Mouse (Mus musculus): ENCODE measurements around the gene Ngp. TPM values are rescaled to one million over a fixed set of nuclear protein-coding genes. Genes with fewer than 3 reads are reported as not detected.
"Not testable (repeated sequence)": the region's sequence is repeated elsewhere in the genome, so short reads cannot be mapped to it uniquely, and the experiment has no call there.

Ngp gene
- not detected for total RNA-seq (2021)
- long read RNA-seq, experiment 1, result 0 reads
- long read RNA-seq, experiment 2, result 0 reads

DNA sequence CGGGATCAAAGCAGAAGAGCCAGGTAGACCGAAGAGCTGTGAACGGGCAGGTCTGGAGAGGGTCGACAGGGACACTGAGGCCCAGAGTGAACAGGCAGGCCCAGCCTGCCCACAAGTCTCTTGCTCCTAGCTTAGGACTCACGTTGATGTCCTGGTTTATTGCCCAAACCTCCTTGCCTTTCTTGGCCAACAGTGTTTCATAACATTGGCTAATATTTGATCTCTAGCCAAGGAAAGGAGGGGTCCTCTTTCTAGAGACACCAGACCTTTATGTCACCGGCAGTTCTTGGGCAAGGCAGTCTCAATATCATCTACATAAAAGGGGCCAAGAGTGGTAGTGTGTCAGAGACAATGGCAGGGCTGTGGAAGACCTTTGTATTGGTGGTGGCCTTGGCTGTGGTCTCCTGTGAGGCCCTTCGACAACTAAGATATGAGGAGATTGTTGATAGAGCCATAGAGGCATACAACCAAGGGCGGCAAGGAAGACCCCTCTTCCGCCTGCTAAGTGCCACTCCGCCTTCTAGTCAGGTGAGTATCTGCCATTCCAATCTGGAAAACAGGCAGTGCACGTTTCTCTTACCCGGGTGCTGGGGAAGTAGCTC lies at the start of gene Ngp:
Ngp (plus strand) TSS at position 237 of the 602 bp plus-strand sequence.
- DNase-seq (ENCODE audit: low spot score), result no peak

DNA sequence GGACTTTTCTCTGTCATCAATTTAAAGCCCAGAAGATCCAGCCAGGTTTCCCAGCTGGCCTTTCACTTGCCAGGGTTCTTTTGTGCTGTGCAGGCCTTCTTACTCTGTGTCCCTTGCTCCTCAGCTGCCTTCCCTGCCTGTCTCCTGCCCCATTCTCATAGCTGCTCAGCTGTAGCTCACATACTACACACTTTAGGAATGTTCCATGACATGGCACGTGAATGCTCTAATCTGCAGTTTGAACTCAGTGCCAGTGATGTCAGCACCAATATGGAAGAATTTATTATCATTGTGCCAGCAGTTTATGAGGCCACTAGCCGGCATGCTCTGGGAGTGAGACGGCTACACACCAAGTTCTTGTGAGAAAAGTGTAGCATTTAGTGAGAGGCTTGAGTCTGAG lies 49.7 kb upstream of the Ngp start:
- no peak for DNase-seq (ENCODE audit: low spot score)

DNA sequence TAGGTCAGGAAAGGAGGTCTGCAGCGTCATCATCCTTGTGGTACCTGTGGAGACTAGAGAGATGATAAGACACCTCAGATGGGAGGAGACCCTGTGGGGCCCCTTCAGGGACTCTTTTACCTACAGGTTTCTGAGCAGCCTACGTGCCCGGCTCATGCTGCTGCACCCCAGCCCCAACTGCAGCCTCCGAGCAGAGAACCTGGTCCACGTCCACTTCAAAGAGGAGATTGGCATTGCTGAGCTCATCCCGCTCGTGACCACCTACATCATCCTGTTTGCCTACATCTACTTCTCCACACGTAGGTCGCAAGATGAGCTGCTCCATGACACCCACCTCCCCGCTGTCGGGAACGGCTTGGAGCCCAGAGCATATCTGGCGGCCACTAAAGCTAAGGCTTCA lies 45.7 kb upstream of the Ngp start:
- DNase-seq (ENCODE audit: low spot score), result no peak

DNA sequence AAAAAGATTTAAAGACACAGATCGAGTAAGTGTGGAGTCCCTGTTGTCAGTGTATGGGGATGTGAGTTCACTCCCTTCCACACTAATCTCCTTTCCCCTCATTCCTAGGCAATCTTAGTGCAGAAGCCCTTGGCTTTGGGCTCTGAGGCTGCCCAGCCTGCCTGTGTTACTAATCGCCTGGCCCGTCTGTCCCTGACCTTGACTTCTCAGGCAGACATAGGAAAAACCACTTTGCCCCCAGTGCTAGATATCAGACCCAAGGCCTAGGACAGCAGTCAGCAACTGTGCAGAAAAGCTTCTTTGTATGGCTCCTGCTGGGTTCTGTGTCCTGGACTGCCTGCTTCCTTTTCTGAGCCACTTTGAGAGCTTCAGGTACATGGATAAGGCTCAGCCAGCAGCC lies 43.9 kb upstream of the Ngp start:
- no peak for DNase-seq (ENCODE audit: low spot score)

DNA sequence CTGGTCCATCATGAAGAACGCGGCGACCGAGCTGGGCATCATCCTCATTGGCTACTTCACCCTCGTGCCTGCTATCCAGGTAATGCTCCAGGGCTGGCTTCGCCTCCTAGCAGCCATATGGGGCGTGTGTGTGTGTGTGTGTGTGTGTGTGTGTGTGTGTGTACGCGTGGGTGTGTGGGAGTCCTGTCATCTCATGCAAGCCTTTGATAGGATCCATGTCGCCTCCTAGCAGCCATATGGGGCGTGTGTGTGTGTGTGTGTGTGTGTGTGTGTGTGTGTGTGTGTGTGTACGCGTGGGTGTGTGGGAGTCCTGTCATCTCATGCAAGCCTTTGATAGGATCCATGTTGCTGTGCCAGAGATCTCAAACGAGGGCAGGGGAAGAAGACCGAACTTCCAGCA lies 41.9 kb upstream of the Ngp start:
- DNase-seq (ENCODE audit: low spot score), result not testable (repeated sequence)

DNA sequence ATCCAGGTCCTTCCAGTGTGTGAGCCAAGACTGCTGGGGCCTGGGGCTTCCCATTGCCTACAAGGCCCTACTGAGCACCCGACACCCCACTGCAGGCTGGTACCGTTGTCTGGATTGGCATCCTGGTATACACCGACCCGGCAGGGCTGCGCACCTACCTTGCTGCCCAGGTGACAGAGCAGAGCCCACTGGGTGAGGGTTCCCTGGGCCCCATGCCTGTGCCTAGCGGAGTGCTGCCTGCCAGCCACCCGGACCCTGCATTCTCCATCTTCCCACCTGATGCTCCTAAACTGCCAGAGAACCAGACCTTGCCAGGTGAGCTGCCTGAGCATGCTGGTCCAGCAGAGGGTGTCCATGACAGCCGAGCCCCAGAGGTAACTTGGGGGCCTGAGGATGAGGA lies 40.2 kb upstream of the Ngp start:
- DNase-seq (ENCODE audit: low spot score), result no peak

DNA sequence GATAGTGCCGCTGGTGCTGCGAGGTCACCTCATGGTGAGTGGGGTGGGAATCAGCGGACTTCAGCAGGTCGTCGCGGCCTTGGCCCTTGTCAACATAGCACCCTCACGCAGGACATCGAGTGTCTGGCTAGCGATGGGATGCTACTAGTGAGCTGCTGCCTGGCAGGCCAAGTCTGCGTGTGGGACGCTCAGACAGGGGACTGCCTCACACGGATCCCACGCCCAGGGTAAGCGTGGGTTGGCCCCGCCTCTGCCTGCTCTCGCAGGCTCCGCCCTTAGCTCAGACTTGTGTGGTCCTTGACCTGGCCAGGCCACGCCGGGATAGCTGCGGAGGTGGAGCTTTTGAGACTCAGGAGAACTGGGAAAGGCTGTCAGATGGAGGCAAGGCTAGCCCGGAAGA lies 38.9 kb upstream of the Ngp start:
- DNase-seq (ENCODE audit: low spot score), result no peak

DNA sequence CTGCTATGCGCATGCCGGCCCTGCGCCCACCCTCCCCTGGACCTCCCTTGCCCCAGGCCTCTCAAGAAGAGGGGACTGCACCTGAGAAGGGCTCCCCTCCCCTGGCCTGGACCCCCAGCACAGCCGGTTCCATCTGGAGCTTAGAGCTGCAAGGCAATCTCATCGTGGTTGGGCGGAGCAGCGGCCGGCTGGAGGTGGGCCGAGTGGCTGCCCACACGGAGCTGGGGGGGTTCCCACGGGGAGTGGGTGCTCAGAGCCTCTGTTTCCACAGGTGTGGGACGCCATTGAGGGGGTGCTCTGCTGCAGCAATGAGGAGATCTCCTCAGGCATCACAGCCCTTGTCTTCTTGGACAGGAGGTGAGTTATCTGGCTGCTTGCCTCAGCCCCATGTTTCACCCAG lies 38.3 kb upstream of the Ngp start:
- no peak for DNase-seq (ENCODE audit: low spot score)

DNA sequence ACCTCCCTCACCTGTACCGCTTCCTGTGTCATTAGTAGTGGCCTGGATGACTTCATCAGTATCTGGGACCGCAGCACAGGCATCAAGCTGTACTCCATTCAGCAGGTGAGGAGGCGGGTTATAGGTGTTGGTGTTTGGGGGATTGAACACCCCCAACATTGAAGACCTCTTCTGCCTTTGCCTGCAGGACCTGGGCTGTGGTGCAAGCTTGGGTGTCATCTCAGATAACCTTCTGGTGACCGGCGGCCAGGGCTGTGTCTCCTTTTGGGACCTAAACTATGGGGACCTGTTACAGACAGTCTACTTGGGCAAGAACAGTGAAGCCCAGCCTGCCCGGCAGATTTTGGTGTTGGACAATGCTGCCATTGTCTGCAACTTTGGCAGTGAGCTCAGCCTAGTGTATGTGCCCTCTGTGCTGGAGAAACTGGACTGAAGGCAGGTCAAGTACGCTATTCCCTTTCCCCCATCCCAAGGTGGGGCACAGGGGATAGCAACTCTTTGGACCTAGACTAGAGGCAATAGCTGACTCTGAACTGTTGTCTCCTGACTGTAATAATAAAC lies 35.1 kb upstream of the Ngp start:
- no peak for DNase-seq (ENCODE audit: low spot score)

DNA sequence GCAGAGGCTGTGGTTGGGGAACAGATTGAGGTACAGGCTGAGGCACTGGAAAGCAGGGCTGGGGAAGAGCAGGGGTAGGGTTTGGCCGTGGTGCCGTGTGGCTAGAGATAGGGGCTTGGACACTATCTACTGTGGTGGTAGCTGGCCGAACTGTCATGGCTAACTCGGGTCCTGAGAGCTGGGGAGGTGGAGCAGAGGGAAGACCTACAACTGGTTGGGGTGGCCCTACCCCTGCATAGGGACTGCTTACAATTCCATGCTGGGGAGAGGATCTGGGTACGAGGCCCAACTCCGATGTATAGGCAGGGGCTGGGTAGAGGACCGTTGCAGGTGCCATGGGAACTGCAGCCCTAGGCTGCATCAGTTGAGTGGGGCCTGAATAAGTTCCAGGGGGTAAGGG lies 31.5 kb upstream of the Ngp start:
- no peak for DNase-seq (ENCODE audit: low spot score)

DNA sequence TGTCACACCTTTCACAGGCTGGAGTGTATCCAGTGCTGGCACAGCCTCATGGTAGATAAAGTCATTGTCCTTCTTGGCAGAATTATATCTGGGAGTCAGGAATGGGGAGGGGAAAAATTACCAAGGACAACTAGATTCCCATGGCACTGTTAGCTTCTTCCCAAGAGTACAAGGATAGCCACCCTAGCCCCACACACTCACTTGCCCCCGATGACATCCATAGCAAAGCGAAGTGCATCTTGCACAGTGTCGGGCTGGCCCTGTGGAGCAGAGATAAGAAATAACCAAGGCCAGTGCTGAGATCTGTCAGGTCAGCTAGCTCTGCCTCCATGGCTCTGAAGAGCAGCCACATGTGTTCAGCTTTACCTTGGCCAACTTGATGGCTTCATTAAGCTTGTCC lies 28.7 kb upstream of the Ngp start:
- no peak for DNase-seq (ENCODE audit: low spot score)

DNA sequence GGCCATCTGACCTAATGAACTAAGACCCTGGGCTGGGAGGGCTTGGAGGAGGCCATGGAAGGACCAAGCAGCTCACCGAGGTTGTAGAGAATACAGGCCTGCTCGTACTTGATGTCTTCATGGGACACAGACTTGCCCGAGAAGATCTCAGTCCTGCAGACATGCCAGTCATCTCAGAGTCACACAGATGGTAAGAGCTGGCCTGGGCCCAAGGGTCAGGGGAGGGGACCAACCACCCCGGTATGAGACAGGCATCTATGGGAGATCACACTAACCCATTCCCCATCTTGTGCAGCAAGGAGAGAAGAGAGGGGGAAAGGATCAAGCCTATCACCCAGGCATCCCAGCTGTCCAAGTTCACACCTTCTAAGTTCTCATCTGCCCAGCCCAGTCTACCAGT lies 26.3 kb upstream of the Ngp start:
- DNase-seq (ENCODE audit: low spot score), result no peak

DNA sequence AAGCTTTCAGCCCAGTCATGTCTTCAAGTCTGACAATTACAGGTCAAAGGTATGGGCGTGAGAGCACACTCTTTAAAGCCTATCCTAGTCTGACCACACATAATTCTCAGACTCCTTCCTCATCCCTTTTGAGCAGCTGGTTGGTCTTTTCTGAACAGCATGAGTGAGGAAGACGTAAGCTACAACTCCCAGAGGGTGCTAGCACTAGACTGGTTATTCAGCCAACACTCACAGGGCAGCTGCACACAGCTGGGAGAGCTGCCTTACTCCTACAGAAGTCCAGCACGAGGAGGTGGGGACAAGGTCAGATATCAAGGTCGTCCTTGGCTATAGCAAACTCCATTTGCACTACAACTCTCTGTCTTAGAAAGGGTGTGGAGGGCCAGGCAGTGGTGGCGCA lies 18.9 kb upstream of the Ngp start:
- DNase-seq (ENCODE audit: low spot score), result no peak

DNA sequence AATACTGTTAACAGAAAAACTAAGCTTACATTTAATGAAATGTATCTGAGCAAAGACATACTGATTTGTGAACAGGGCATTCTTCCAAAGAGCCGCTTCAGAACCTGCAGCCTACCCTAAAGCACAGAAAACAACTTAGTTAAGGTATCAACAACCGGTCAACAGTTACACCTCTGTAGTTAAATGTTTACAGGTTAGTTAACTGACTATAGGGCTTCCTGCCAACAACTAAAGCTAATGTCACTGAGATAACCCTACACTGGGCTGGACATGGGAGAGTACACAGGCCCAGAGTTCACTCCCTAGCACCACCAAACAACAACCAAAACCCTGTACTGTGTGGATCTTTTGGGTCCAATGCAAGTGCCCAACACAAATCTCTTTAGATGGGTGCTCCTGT lies 16.8 kb upstream of the Ngp start:
- DNase-seq (ENCODE audit: low spot score), result no peak

DNA sequence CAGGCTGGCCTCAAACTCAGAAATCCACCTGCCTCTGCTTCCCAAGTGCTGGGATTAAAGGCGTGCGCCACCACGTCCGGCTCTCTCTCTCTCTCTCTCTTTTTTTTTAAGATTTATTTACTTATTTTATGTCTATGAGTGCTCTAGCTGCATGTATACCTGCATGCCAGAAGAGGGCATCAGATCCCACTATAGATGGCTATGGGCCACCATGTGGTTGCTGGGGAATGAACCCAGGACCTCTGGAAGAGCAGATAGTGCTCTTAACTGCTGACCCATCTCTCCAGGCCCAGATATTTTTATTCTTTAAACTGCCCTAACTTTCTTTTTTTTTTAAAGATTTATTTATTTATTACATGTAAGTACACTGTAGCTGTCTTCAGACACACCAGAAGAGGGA lies 16.3 kb upstream of the Ngp start:
- DNase-seq (ENCODE audit: low spot score), result not testable (repeated sequence)

DNA sequence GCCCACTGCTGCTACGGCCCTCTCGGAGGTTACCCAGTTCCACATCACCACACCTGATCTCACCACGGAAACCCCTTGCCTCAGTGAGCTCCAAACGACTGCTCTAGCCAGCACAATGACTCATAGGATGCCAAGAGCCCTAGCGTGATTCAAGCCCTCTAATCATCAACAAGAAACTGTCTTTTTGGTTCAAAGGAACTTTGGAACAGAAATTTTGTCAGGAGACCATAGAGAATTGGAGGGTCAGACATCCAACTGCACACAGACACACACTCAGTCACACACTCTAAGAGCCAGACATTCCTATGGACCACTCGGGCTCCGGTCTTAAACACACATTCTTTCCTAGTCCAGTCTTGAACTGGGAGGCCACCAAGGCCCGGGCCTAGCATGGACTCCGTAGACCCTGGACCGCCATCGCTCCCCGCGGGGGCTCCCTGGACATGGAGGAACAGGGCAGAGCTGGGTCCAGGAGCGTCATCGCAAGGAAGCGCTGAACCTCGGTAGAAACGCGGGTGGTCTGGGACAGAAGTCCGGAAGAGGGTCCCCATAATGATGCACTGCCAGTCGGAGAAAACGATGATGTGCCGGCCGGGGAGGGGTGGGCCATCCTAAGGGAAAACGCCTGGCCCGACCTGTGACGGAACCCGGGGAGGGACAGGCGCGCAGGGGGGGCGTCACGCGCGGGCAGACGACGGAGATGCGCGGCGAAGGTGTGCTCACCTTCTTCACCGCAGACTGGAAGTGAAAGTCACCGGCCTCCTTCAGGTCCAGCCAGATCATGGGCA lies 12.0 kb upstream of the Ngp start:
- no peak for DNase-seq (ENCODE audit: low spot score)

DNA sequence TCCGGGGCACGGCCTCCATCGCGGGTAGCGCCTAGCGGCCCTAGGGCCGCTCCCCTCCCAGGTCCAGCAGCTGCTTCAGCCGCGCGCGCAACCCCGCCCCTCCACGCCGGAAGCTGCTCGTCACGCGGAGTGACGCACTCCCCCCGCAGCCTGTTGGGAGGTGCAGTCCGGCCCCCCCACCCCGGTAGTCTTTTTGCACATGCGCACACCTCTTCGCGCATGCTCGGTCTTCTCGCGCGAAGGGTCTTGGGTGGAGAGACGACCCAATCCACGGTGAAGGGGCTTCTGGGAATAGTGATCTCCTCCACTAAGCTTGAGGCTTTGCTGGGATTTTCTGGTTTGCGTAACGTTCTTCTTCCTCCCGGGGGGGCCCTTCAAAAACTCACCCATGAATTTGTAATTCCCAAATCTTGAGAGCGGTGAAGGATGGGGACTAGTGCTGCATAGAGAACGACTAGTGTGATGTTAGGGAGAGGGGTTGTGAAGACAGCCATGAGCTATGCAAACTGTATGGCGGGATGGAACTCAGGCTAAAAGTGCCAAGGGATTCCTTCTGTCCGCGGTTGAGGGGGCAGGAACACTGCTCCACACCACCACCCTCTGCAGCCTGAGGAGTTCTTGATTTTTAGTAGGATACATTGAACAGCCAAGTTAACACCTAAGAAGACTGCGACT lies 11.3 kb upstream of the Ngp start, which contains the start of gene Ptpn23:
Ptpn23 (minus strand) TSS at position 115 of the 675 bp plus-strand sequence.
- DNase-seq (ENCODE audit: low spot score), result peak; percentile 93

DNA sequence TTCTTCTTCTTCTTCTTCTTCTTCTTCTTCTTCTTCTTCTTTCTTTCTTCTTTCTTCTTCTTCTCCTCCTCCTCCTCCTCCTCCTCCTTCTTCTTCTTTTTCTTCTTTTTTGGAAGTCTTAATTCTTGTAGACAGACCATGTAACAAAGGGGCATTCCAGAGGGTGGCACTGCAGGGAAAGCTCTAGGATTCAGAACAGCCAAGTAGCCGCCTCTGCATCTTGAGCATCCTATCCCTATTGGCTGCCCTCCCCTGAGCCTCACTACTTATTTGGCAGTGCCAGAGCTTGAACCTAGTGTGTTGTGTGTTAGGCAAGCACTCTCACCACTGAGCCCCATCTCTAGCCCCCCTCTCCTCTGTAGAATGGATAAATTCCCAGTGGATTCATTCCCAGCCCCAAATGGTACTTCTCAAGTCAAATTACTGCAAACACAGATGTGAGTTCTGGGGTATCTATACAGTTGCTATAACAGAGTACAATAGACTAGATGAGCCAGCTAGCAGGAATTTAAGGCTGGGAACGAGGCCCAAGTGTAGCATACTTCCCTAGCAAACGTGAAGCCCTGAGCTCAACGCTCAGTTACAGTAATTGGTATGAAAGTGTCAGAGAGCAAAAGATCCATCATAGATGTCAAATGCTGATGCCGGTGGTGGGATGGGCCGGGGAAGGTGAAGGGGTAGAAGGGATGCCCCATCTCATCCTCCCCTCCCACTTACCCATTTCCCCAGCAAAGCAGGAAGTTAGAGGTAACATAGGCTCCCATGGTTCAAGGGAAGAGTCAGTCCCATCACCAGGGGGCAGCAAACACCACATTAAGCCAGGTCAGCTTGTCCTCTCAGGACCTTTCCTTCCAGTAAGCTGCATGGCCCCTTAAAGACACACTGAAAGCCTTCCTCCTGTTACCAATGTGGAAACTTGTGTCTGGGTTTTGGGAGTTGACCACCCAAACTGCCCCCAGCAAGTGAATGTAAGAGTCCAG lies 8.3 kb upstream of the Ngp start:
- peak; percentile 84 for DNase-seq (ENCODE audit: low spot score)

DNA sequence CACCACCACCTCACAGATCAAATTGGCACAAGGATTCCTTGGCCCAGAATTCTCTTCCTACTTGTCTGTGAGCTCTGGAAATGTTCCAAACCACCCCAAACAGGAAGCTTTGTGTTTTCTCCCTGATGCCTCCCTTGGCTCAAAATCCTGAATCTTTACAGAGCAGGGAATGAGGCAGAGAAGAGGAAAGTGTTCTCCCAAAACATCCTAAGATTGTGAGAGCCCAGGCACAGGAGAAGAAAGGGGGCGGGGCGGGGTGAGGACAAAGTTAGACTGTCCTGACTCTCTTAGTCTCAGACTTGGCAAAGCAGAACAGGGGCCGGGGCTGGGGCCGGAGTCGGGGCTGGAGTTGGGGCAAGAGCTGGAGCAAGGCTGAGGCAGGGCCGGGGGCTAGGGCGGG lies 6.6 kb upstream of the Ngp start:
- no peak for DNase-seq (ENCODE audit: low spot score)

DNA sequence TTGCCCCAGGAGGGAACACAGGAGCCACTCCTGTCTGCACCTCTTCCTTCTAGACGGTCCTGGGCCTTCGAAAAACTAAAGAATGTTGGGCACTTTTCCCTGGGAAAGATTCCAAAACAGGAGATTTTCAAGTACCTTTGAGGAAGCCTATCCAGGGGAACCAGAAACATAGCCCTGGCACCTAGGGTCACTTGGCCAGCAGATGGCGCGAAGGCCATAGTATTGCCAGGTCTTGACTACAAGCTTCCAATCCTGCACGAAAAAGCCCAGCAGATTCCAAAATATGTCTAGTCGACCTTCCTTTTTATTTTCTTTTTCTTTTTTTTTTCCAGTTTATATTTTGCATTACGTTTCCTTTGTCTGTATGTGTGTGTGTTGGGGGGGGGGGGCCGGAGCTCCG lies 5.8 kb upstream of the Ngp start:
- DNase-seq (ENCODE audit: low spot score), result no peak

DNA sequence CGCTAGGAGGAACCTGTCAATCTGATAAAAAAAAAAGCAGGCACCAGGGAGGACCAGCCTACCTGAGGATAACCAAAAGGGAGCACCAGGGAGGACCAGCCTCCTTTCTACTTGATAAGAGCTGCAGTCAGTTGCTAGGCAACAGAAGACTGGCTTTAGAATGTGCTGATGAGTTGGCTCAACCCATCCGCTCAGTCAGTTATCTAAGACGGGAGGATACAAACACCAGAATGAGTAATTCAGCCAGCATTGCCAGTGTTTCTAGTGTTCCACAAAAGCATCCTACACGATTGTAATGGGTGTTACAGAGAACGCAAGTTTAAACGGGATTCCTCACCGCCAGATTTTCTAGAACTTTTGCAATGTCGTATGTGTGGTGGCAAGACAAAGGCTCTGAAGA lies 11.7 kb downstream of the Ngp start:
- no peak for DNase-seq (ENCODE audit: low spot score)

Measured in gastrocnemius, adult 18-20 months (tissue).